Mouse (Mus musculus): ENCODE results near the gene Il11.

GRCm38 (mm10) chr7:4724359-4724758, 58.3 kb downstream of the Il11 start:
- TF ChIP-seq CTCF (IDR thresholded peaks at IDR 0.05; ENCODE audit: control insufficient read depth, insufficient read depth, insufficient read length): no peak
- TF ChIP-seq USF1 (IDR thresholded peaks at IDR 0.05; ENCODE audit: low read depth): no peak
- TF ChIP-seq MAX (IDR thresholded peaks at IDR 0.05): no peak
- TF ChIP-seq MYOG (IDR thresholded peaks at IDR 0.05; ENCODE audit: control insufficient read depth, extremely low read depth, insufficient read length): no peak
- TF ChIP-seq CEBPB (IDR thresholded peaks at IDR 0.05; ENCODE audit: low read depth): no peak
- no peak for TF ChIP-seq MYOD1 (IDR thresholded peaks at IDR 0.05; ENCODE audit: control insufficient read depth, insufficient read length, low read depth)
- no peak for TF ChIP-seq FOSL1 (IDR thresholded peaks at IDR 0.05; ENCODE audit: insufficient read depth, low read length, poor library complexity, severe bottlenecking)

Data from C2C12 (cell line).